Mouse (Mus musculus): Measurements from ENCODE around the gene Sppl2b.

The Sppl2b gene

DNA sequence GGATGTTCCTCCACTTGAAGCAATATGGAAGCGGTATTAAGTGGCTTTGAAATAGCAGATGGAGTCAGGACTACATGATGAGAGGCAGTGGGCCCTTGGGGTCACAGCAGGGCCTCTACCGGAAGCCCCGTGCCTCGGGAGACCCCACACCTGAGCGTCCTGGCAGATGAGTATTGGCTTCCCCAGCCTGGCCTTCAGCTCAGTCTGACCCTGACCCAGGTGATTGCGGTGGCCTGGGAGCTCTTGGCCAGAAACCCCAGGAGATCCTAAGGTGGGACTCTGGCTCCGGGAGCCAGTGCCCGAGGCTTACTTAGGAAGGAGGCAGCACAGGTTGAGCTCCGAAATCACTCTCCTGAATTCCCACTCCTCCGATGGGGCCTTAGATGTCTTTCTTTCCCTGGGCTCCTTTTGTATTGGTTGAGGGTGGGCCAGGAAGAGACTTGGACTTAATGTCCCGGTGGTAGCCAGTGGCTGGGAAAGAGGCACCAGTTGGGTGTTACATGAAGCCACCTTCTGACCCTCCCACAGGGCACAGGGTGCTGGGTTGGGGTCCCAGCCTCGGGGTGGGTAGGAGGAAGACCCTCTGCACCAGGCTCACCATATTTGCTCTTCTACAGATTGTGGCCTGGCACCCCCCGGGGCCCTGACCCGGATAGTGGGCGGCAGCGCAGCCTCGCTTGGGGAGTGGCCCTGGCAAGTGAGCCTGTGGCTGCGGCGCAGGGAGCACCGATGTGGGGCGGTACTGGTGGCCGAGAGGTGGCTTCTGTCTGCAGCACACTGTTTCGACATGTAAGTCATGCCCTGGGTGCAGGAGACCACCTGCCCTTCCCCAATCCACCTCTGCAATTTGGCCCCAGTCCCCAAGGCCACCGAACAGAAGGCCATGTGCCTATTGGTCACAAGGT is 41.8 kb downstream of the Sppl2b start:
- in situ Hi-C loops (cut with MboI, MseI) = loop anchor here (5.0 kb wide), 1 partner anchor 45 kb away; no protein-coding TSS in a partner anchor

DNA sequence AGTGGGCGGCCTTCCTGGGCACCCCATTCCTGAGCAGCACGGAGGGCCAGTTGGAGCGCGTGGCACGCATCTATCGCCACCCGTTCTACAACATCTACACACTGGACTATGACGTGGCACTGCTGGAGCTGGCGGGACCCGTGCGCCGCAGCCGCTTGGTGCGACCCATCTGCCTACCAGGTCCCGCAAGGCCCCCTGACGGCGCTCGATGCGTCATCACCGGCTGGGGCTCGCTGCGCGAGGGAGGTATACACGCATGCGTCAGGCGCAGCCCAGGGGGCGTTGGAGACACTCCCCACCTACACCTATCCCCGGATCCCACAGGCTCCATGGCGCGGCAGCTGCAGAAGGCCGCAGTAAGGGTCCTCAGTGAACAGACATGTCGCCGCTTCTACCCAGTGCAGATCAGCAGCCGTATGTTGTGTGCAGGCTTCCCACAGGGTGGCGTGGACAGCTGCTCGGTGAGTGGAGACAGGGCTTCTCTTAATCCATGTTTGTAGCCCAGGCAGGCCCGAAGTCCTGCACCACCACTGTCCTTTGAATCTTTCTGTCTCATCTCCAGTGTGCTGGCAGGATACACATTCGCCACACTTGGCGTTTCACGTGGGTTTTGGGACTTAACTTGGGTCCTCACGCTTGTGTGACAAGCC is 42.9 kb downstream of the Sppl2b start:
- in situ Hi-C loops (cut with MboI, MseI) = loop anchor here (5.0 kb wide), 1 partner anchor 46 kb away; no protein-coding TSS in a partner anchor

DNA sequence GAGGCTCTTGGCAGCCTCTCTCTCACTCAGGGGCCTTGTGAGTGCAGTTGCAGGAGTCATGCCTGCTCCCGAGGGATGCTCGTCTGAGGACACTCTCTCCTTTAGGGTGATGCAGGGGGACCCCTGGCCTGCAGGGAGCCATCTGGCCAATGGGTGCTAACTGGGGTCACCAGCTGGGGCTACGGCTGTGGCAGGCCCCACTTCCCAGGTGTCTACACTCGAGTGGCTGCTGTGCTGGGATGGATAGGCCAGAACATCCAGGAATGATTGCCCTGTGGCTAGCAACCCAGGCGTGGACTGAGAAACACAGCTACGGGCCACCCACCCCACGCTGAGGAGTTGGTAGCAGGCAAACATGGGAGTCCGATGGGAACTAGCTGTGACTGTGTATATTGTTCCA is 44.0 kb downstream of the Sppl2b start:
- in situ Hi-C loops (cut with MboI, MseI) = loop anchor here (5.0 kb wide), 1 partner anchor 47 kb away; no protein-coding TSS in a partner anchor

DNA sequence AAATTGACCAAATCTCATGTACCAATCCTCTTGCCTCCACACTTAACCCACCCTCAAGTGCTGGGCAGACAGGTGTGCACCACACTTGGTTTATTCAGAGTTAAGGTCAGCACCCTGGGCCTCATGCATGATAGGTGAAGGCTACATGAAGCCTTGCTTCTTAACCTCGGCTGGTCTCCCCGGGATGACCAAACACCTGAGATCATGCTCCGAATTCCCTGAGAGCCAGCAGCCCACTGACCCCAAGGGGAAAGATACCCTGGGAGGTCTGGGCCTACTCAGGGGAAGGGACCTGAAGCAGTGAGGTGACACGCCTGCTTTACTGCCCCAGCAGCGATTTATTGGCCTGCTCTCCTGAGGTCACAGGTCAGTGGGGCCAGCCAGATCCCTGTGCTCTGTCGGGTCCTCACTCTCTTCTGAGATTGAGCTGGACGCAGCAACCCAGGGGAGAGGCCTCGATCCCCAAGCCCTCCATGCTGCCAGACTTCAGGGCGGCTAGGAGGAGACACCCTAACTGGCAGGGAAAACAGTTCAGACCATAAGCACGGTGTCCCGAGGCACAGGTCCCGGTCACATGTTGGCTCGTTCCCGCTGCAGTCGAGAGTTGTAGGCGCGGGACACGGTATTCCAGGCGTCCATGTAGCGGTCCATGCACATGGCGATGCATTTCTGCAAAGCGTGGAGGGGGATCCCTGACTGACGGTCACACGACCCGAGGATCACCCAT is 44.7 kb downstream of the Sppl2b start:
- in situ Hi-C loops (cut with MboI, MseI) = loop anchor here (5.0 kb wide), 1 partner anchor 47 kb away; no protein-coding TSS in a partner anchor

GRCm38 (mm10) chr10:80900318-80901247 is 45.5 kb downstream of the Sppl2b start, which contains the start of gene Timm13:
TSS of gene Timm13 (minus strand) at chr10:80900969.
- in situ Hi-C loops (cut with MboI, MseI) = no loop called here

GRCm38 (mm10) chr10:80901409-80902272 is 46.6 kb downstream of the Sppl2b start:
- in situ Hi-C loops (cut with MboI, MseI) = no loop called here

- in situ Hi-C loops (cut with MboI, MseI) = no loop called here
Measured at GRCm38 (mm10) chr10:80902273-80902940, 47.3 kb downstream of the Sppl2b start.

DNA sequence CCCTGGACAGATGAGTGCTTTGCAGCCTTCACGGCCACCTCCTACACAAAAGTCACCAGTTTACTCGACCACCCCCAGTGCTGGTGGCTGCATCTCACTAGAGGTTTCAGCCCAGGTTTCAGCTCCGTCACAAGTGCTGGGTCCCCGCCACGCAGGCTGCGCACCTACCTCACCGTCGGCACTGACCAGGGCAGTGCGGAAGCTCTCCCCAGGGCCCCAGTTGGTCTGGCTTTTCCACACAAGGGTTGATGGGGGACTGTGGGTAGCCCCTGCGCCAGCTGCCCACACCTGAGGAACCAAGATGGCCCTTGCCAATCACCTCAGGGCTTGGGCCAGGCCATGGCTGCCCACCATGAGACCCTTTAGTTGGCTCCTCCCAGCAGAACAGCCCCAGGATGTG is 48.2 kb downstream of the Sppl2b start:
- in situ Hi-C loops (cut with MboI, MseI) = no loop called here

- in situ Hi-C loops (cut with MboI, MseI) = no loop called here
Measured at GRCm38 (mm10) chr10:80904004-80904693, 49.1 kb downstream of the Sppl2b start.

- in situ Hi-C loops (cut with MboI, MseI) = no loop called here
Measured at GRCm38 (mm10) chr10:80904709-80905108, 49.6 kb downstream of the Sppl2b start.

DNA sequence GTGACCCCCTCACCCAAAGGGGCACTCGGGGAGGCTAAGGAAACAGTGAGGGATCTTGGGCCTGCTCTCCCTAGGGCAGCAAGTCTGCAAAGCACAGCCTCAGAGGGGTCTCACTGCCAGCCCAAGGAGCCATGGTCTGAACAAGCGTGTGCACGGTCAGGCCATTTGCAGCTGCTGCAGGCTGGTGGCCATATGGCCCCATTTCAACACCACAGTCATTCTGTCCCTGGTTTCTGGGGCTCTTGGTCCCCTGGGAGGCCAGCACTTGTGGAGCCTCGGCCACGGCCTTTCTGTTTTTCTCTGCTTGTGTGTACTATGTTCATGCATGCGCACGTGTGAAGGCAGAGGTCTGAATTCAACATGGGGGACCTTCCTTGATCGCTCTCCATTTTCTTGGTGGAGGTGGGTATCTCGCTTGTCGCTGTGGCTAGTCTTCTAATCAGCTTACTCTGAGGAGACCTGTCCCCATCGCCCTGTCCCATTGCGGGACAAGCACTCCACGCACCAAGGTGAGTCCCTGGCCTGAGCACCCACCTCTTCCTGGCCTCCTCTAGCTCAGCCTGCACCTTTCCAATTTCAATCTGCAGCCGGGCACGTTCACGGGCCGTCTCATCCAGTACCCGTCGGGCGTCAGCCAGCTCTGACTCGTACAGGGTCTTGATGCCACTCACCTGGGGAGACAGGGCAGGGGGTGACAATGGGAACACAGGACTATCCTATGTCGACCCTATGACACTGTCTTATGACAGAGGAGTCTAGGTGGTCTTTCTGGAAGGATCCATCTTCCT is 54.5 kb downstream of the Sppl2b start:
- in situ Hi-C loops (cut with MboI, MseI) = no loop called here

GRCm38 (mm10) chr10:80911354-80911753 is 56.3 kb downstream of the Sppl2b start:
- in situ Hi-C loops (cut with MboI, MseI) = no loop called here

- in situ Hi-C loops (cut with MboI, MseI) = no loop called here
Measured at GRCm38 (mm10) chr10:80911891-80912290, 56.8 kb downstream of the Sppl2b start.

- in situ Hi-C loops (cut with MboI, MseI) = no loop called here
Measured at GRCm38 (mm10) chr10:80913364-80914011, 58.4 kb downstream of the Sppl2b start.

GRCm38 (mm10) chr10:80914253-80914656 is 59.2 kb downstream of the Sppl2b start:
- in situ Hi-C loops (cut with MboI, MseI) = no loop called here

DNA sequence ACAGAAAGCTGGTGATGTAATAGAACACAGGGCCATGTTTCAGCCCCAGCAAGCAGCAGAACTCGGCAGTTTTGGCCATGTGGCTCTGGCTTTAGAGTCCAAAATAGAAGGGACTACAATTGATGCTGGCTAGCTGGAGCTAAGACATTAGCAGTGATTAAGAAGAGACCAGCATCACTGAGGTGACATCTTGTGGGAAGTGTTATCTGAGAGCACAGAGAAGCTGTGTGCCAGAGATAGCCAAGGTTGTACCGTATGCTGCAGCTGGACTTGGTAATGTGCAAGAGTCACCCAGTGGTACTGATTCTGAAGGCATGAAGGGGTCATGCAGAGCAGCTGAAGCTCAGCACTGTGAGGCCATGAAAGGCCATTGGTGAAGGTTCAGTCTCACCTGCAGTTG is 60.2 kb downstream of the Sppl2b start:
- in situ Hi-C loops (cut with MboI, MseI) = no loop called here

DNA sequence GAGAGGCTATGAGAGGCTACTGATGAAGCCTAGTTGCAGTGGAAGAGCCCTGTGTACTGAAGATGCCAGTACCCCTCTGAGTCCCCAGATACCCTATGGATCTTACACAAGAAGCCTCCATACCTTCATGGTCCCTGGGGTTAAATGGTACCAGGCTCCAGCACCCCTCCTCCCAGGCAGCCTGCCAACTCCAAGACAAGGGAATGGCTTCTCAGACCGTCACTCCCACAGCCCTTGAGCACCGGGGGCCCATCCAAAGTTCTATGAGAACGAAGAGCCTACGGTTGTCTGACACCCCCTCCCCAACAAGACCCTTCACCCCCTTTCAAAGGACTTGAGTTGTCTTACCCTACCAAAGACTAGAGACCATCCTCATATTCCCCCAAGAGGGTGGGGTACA is 60.7 kb downstream of the Sppl2b start:
- in situ Hi-C loops (cut with MboI, MseI) = no loop called here

All from T-helper 2 cell (primary cell).